Mouse (Mus musculus) heart, postnatal 4 days (tissue): ENCODE data around the gene Gm2956. TPM values are rescaled to one million over a fixed set of nuclear protein-coding genes. Genes with fewer than 3 reads are reported as not detected.
A peak's percentile ranks its signal among the peaks of the same experiment; 100 is the strongest.
"Not testable (repeated sequence)": the region's sequence is repeated elsewhere in the genome, so short reads cannot be mapped to it uniquely, and the experiment has no call there.

Experiments used
- DNase-seq: peaks from one replicate; pipeline ENCODE4 v3.0.0; 2021
- total RNA-seq, 2 experiments: library from RNA; stranded (reverse); gene quantifications; 2 replicates each; pipeline ENCODE4 v1.2.3; 2021

Gene Gm2956
- total RNA-seq = under 1 TPM; 0.52 to 0.86 TPM

GRCm38 (mm10) chr14:3332087-3332677 is at the start of gene Gm2956:
TSS of gene Gm2956 (plus strand) at chr14:3332627.
- DNase-seq = peak; percentile 4

- DNase-seq = peak; percentile 10
These were observed 979 bp downstream of the Gm2956 start for GRCm38 (mm10) chr14:3333406-3333805.

GRCm38 (mm10) chr14:3394793-3395192 is 62.4 kb downstream of the Gm2956 start, which contains the start of gene Gm10413:
TSS of gene Gm10413 (plus strand) at chr14:3395093.
- DNase-seq = not testable (repeated sequence)

Other genes starting within 250 kb of the Gm2956 start
- gene Gm10340, start 198.6 kb upstream of the Gm2956 start, total RNA-seq = not detected
- not detected for gene Gm5795, start 144.4 kb upstream of the Gm2956 start, total RNA-seq
- gene D830030K20Rik, start 124.1 kb upstream of the Gm2956 start, total RNA-seq = 1 to 10 TPM; 1.6 to 3.8 TPM
- not detected for gene Gm10413, start 62.5 kb downstream of the Gm2956 start, total RNA-seq
- gene Gm10409, start 80.0 kb downstream of the Gm2956 start, total RNA-seq = 1 to 10 TPM; 1.6 TPM
- gene Gm3005, start 95.5 kb downstream of the Gm2956 start, total RNA-seq = 1 to 10 TPM in 1 of 2 experiments, under 1 TPM in 1; 0.32 to 1.0 TPM
- gene Gm10408, start 116.8 kb downstream of the Gm2956 start, total RNA-seq = not detected